Mouse (Mus musculus): ENCODE measurements around the gene Ifna2. TPM values are rescaled to one million over a fixed set of nuclear protein-coding genes. Genes with fewer than 3 reads are reported as not detected.

Ifna2 gene
- polyA plus RNA-seq, 1 experiment, result not detected

DNA sequence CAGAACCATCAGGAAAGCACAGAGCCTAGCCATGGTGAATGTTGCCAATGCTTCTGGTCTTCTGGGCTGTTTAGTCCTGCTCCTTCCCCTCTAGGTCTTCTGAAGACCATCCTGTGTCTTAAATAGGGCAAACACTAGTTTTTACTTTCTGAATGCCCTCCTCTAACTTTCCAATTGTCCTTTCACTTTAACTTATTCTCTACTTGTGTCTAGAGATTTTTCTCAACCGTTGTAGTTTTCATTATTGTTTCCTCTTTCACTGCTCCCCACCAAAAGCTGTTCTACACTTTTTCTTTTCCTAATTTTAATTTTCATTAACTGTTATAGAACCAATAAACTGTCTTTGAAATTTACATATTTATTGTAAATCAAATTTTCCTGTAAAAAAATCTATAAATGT is 6.9 kb downstream of the Ifna2 start, which contains the start of gene Ifna16:
Gene Ifna16, minus strand, starts transcription at position 101 of the 400 bp plus-strand sequence.
- no peak for DNase-seq
- H3K27me3 ChIP-seq (replicated peaks; ENCODE audit: control insufficient read depth, insufficient read depth, low read length), result no peaks in the 10 kb centered on the region
- WGBS, result 78% methylated on average over 1 of the region's 1 CpGs
- no peak within 1 kb of the TSS for H3K4me3 ChIP-seq (ENCODE audit: insufficient read depth, low read depth, low read length)
- H3K4me1 ChIP-seq (ENCODE audit: control insufficient read depth, insufficient read depth, low read length), result no peaks in the 10 kb centered on the region
- TF ChIP-seq CTCF (conservative IDR thresholded peaks at IDR 0.05; ENCODE audit: insufficient read depth, insufficient read length, low read depth, low read length) (no peak), POLR2A (IDR thresholded peaks at IDR 0.05; ENCODE audit: low read depth, low read length) (no peak)
- no peaks in the 10 kb centered on the region for H3K36me3 ChIP-seq (ENCODE audit: control insufficient read depth, insufficient read depth, low read length)
- H3K27ac ChIP-seq (ENCODE audit: insufficient read depth, low read depth, low read length), result no peak within 1 kb of the TSS

DNA sequence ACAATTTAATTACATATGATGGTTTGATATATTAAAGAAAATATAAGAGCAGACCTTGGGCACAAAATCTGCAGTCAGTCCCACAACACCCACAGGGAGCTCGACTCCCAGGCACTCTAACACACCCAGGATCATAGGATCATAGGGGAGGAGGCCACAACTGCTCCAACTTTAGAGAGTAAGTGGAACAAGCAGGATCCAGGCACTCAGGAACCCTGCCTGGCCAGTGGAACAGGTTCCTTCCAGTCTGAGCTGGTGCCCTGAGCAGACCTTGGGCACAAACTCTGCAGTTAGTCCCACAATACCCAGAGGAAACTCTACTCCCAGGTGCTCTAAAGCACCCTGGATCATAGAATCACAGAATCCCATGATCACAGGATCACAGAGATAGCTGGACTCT is 28.3 kb downstream of the Ifna2 start:
- H3K27me3 ChIP-seq (replicated peaks; ENCODE audit: control insufficient read depth, insufficient read depth, low read length), result no peaks in the 10 kb centered on the region
- H3K4me1 ChIP-seq (ENCODE audit: control insufficient read depth, insufficient read depth, low read length), result no peaks in the 10 kb centered on the region
- H3K4me3 ChIP-seq (ENCODE audit: insufficient read depth, low read depth, low read length), result no peak overlapping the region
- 30% methylated on average over 1 of the region's 1 CpGs for WGBS
- TF ChIP-seq CTCF (conservative IDR thresholded peaks at IDR 0.05; ENCODE audit: insufficient read depth, insufficient read length, low read depth, low read length) (no peak), POLR2A (IDR thresholded peaks at IDR 0.05; ENCODE audit: low read depth, low read length) (no peak)
- H3K36me3 ChIP-seq (ENCODE audit: control insufficient read depth, insufficient read depth, low read length), result no peaks in the 10 kb centered on the region
- peak; percentile 21 for DNase-seq
- no peak overlapping the region for H3K27ac ChIP-seq (ENCODE audit: insufficient read depth, low read depth, low read length)

DNA sequence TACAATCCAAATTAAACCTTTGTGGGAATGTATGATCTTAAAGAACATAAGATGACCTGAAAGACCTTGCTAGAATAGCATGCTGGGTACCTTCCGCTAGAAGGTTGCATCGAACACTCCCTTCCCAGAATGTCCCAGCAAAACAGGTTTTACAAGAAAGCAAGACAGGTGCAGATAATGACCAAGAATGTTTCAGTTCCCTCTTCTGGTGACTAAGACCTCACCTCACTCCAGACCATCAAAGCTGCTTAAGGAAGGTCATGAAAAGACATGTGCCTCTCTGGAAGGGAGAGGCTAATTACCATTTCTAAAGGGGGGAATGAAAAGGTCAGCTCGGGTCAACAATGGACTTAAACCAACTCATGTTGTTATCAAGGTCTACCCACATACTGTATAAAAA is 30.1 kb downstream of the Ifna2 start:
- DNase-seq, result no peak
- WGBS, result 82% methylated on average over 3 of the region's 3 CpGs
- H3K4me3 ChIP-seq (ENCODE audit: insufficient read depth, low read depth, low read length), result no peak overlapping the region
- H3K36me3 ChIP-seq (ENCODE audit: control insufficient read depth, insufficient read depth, low read length), result no peaks in the 10 kb centered on the region
- no peaks in the 10 kb centered on the region for H3K27me3 ChIP-seq (replicated peaks; ENCODE audit: control insufficient read depth, insufficient read depth, low read length)
- TF ChIP-seq POLR2A (IDR thresholded peaks at IDR 0.05; ENCODE audit: low read depth, low read length), result no peak
- no peak for TF ChIP-seq CTCF (conservative IDR thresholded peaks at IDR 0.05; ENCODE audit: insufficient read depth, insufficient read length, low read depth, low read length)
- H3K27ac ChIP-seq (ENCODE audit: insufficient read depth, low read depth, low read length), result no peak overlapping the region
- no peaks in the 10 kb centered on the region for H3K4me1 ChIP-seq (ENCODE audit: control insufficient read depth, insufficient read depth, low read length)

DNA sequence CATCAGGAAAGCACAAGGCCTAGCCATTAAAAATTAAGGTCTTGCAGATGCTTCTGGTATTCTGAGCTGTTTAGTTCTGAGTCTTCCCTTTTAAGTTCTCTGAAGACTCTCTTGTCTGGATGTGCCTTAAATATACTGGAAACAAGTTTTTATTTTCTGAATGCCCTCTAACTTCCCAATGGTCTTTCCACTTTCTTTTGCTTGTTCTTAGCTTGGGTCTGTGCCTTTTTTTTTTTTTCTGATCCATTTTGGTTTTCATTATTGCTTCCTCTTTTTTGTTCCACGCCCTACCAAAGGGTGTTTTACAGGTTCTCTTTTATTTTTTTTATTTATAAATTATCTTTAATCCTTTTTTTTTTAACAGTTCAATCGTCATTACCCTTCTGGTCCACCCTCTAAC is 39.4 kb downstream of the Ifna2 start, which contains the start of gene Ifna13:
Gene Ifna13, minus strand, starts transcription at position 101 of the 400 bp plus-strand sequence.
- no peak within 1 kb of the TSS for H3K4me3 ChIP-seq (ENCODE audit: insufficient read depth, low read depth, low read length)
- DNase-seq, result no peak
- no peak for TF ChIP-seq CTCF (conservative IDR thresholded peaks at IDR 0.05; ENCODE audit: insufficient read depth, insufficient read length, low read depth, low read length)
- H3K36me3 ChIP-seq (ENCODE audit: control insufficient read depth, insufficient read depth, low read length), result no peaks in the 10 kb centered on the region
- no peaks in the 10 kb centered on the region for H3K4me1 ChIP-seq (ENCODE audit: control insufficient read depth, insufficient read depth, low read length)
- 50% methylated on average over 2 of the region's 2 CpGs for WGBS
- no peaks in the 10 kb centered on the region for H3K27me3 ChIP-seq (replicated peaks; ENCODE audit: control insufficient read depth, insufficient read depth, low read length)
- H3K27ac ChIP-seq (ENCODE audit: insufficient read depth, low read depth, low read length), result no peak within 1 kb of the TSS

DNA sequence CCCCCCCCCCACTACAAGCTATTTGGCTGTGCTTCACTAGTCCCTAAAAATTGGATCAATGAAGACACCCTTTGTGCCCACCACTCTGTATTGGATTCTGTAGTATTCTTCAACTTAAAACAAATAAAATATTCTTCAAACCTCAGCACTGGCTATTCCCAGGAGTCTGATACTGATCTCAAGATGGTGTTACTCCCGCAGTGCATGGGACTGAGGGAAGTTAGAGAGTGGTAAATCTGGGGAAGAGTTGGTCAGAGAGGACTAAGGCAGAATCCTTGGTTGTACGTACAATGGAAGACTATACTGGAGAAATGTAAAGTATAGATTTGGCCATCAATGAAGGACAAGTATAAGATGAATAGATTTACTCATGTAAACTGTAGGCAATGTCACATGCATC is 41.2 kb downstream of the Ifna2 start:
- H3K36me3 ChIP-seq (ENCODE audit: control insufficient read depth, insufficient read depth, low read length), result no peaks in the 10 kb centered on the region
- no peak overlapping the region for H3K27ac ChIP-seq (ENCODE audit: insufficient read depth, low read depth, low read length)
- 7% methylated on average over 2 of the region's 2 CpGs for WGBS
- H3K27me3 ChIP-seq (replicated peaks; ENCODE audit: control insufficient read depth, insufficient read depth, low read length), result no peaks in the 10 kb centered on the region
- DNase-seq, result no peak
- no peaks in the 10 kb centered on the region for H3K4me1 ChIP-seq (ENCODE audit: control insufficient read depth, insufficient read depth, low read length)
- TF ChIP-seq POLR2A (IDR thresholded peaks at IDR 0.05; ENCODE audit: low read depth, low read length) (no peak), CTCF (conservative IDR thresholded peaks at IDR 0.05; ENCODE audit: insufficient read depth, insufficient read length, low read depth, low read length) (no peak)
- no peak overlapping the region for H3K4me3 ChIP-seq (ENCODE audit: insufficient read depth, low read depth, low read length)

DNA sequence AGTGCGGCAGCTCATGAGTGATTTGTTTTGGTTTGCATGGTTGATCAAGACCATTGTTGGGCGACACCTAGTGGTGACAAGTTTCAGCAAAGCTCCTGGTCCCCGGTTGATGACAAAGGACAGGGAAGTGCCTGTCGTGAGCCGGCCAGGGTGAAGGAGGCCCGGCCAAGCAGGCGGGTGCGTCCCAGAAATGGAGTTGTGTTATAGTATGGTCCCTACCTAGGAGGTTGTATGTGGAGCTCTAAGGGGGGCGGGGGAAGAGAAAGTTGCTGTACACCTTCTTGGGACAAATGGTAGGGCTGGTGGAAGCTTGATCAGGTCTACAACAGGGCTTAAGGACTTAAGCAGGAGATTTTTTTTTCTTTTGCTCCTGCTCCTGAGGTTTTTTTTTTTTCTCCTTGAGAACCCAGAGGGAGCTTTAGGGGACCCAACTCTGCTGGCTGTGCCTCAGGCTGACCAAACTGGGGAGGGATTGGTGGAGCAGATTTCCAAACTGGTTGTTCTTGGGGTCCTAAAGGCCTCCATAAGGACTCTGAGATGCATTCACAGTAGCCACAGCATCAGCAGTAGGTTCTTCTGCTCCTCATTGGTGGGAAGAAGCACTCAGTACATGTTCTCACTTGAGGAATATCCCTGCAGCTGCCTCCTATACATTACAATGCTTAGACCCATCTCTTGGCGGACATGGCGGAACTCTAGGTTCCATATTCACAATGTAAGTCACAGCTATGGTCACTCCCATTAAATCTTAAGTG is 42.5 kb downstream of the Ifna2 start:
- peak; percentile 95 for DNase-seq
- no peaks in the 10 kb centered on the region for H3K27me3 ChIP-seq (replicated peaks; ENCODE audit: control insufficient read depth, insufficient read depth, low read length)
- 0 out of 2 replicates have a peak overlapping the region, but pooled peaks have one; percentile 27 for H3K27ac ChIP-seq (ENCODE audit: insufficient read depth, low read depth, low read length)
- H3K36me3 ChIP-seq (ENCODE audit: control insufficient read depth, insufficient read depth, low read length), result no peaks in the 10 kb centered on the region
- H3K4me3 ChIP-seq (ENCODE audit: insufficient read depth, low read depth, low read length), result peak overlapping the region; percentile 74
- 9% methylated on average over 11 of the region's 11 CpGs for WGBS
- H3K4me1 ChIP-seq (ENCODE audit: control insufficient read depth, insufficient read depth, low read length), result no peaks in the 10 kb centered on the region
- TF ChIP-seq POLR2A (IDR thresholded peaks at IDR 0.05; ENCODE audit: low read depth, low read length) (no peak), CTCF (conservative IDR thresholded peaks at IDR 0.05; ENCODE audit: insufficient read depth, insufficient read length, low read depth, low read length) (peak; percentile 85)

DNA sequence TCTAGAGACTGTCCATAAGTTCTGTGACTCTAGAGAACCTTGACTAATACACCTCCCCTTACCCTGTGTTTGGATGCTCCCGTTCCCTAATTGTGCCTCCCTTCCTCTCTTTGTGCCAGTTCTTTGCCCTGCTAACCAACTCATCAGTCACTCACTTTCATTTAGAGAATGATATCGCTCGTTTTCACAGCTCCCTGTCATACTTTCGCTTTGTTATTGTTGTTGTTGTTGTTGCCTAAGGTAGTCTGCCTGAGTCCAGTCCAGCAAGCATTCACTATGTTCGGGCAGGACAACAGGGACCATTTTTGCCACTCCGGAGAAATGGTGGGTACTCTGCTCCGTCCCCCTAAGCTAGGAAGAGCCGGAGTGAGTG is 43.0 kb downstream of the Ifna2 start:
- Histone ChIP-seq H3K4me3 (ENCODE audit: insufficient read depth, low read depth, low read length) (peak overlapping the region; percentile 74), H3K36me3 (ENCODE audit: control insufficient read depth, insufficient read depth, low read length) (no peaks in the 10 kb centered on the region), H3K27ac (ENCODE audit: insufficient read depth, low read depth, low read length) (peak overlapping the region; percentile 27; the same call in 1 of the 2 replicates), H3K27me3 (replicated peaks; ENCODE audit: control insufficient read depth, insufficient read depth, low read length) (no peaks in the 10 kb centered on the region), H3K4me1 (ENCODE audit: control insufficient read depth, insufficient read depth, low read length) (no peaks in the 10 kb centered on the region)
- TF ChIP-seq CTCF (conservative IDR thresholded peaks at IDR 0.05; ENCODE audit: insufficient read depth, insufficient read length, low read depth, low read length), result no peak
- TF ChIP-seq POLR2A (IDR thresholded peaks at IDR 0.05; ENCODE audit: low read depth, low read length), result no peak
- DNase-seq, result no peak
- WGBS, result 20% methylated on average over 8 of the region's 8 CpGs
